Mouse (Mus musculus) cerebellum, adult 11-12 months (tissue): ENCODE results near the gene E330017A01Rik.
A peak's percentile ranks its signal among the peaks of the same experiment; 100 is the strongest.

Source experiments
- DNase-seq: peaks from one replicate; pipeline ENCODE4 v3.0.0; 2022

The E330017A01Rik gene

GRCm38 (mm10) chr16:58662287-58662791, 23.8 kb upstream of the E330017A01Rik start:
- DNase-seq, result no peak

GRCm38 (mm10) chr16:58661826-58662225, 23.3 kb upstream of the E330017A01Rik start:
- no peak for DNase-seq

- DNase-seq, result no peak
These were observed 20.1 kb upstream of the E330017A01Rik start for GRCm38 (mm10) chr16:58658668-58659067.

- DNase-seq, result no peak
These were observed 18.0 kb upstream of the E330017A01Rik start for GRCm38 (mm10) chr16:58656526-58656925.

DNA sequence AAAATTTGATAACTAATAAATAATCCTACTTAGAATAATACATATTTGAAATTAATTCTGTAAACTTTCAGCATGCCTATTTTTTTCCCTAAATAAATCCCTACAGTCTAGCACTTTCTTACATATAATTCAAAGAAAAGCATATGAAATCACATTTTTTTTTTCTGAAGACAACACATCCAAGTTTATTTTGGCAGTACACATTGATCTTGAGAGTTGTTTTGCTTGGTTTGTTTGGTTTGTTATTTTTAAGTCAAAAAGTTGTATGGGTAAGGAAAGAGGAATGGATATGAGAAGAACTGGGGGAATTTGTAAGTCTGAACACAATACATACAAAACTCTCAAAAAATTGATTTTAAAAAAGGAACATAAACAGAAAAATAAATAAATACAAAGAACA, 17.2 kb upstream of the E330017A01Rik start:
- DNase-seq, result no peak

DNA sequence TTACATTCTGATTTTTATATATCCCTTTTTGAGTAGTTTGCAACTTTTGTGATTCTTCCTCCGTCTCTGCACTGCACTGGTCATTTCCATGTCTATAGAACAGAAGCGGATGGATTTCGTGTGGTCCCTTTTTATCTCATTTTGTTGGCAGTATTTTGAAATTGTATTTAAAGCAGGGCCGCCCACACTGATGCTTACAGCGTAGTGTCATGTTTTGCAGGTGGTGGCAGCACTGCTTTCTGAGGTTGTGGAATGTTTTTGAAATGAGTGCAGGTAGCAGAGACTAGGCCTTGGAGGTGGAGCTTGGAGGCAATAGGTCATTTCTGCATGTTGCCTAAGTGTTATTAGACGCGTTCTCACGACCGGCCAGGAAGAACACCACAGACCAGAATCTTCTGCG, 11.4 kb upstream of the E330017A01Rik start:
- DNase-seq, result no peak

GRCm38 (mm10) chr16:58638016-58638415, 523 bp downstream of the E330017A01Rik start:
- DNase-seq, result no peak

DNA sequence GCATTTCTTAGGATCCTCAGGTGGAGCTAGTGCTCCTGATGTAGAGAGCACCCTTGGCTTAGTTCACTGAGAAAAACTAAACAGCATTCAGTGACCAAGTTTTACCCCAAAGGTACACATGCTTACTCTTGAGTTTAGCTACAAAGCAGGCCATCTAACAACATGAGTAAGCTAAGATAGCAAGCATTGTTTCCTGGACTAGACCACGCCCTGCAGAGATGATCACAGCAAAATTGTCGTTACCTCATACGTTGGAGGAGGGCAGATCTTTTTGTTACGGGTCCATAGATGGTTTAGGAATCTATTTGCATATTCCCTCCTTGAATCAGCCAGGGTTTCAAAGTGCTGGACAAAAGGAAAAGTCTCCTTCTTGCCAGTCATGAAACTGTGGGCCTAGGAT, 1.1 kb downstream of the E330017A01Rik start:
- no peak for DNase-seq

GRCm38 (mm10) chr16:58635866-58636265, 2.7 kb downstream of the E330017A01Rik start:
- no peak for DNase-seq

DNA sequence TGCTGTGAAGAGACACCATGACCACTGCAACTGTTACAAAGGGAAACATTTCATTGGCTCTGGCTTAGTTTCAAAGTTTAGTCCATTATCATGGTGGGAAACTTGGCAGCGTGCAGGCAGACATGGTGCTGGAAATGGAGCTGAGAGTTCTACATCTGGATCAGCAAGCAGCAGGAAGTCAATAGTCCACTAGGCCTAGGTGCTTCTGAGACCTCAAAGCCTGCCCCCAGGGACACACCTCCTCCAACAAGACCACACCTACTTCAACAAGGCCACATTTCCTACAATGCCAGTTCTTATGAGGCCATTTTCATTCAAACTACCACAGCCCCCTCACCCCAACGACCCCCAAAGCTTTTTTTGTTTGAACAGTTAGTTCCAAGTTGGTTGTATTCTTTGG, 8.8 kb downstream of the E330017A01Rik start:
- DNase-seq, result no peak

DNA sequence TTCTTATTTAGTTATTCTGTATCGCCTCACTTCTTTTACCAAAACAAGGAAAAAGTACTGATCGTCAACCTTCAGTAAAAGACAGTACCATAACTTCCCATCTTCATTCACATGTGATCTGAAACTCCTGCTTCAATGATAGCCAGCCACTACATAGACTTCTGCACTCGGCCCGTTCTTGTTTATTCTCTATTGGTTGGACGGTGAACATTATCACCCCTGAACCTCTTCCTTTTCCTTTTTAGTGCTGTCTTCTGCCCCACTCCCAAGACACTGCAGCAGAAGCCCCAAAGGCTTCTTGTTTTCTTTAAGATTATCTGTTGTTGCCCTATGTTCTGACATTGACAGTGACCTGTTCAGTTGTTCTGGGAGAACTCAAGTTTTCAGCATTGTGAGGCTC, 9.6 kb downstream of the E330017A01Rik start:
- DNase-seq, result no peak

GRCm38 (mm10) chr16:58628336-58628680, 10.2 kb downstream of the E330017A01Rik start:
- DNase-seq, result no peak

DNA sequence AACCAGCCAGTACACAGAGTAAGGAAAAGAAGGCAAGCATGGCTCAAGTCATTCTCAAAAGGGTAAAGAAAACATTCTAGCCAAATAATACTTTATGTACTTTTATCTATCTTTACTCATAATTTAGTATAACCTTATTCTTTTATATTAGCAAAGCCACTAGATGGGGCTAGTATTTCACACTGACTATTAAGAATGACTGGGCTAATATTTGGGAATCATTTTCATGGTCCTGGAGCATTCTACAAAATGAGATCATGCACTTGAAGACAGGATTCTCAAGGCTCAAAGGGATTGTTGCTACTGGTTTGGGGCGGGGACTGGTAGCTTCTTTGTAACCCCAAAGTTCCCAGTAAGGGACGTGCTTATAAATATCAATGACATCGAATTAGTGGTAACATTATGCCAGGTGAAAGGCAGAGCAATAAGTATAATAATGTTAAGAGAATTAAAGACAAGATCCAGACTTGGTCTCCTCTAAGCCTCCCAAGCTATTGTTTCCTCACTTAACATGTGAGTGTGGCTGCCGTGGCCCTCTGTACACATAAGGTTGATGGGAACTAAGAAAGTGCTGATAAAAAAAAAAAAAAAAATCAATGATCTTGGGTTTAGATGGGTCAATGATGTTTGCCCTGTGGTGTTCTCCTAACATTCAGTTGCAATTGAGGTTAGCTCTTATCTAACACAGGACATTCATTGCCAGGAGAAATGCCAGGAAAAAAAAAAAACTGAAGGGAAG, 10.8 kb downstream of the E330017A01Rik start:
- no peak for DNase-seq

DNA sequence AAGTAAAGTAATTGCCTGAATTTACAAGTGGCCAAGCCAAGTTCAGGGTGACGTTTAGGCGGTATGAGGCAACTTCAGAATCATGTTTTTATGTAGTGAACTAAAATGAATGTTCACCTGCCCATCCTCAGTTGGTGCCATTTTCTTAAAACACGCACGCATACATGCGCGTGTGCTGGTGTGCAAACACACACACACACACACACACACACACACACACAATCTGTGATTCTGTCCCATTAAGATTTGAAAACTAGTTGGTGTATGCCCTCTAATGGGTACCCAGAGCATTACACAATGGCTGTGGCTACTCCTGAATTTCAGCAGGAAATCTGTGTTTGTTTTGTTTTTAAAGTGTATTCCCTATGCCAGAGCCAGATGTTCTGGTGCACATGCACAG, 14.6 kb downstream of the E330017A01Rik start:
- no peak for DNase-seq

DNA sequence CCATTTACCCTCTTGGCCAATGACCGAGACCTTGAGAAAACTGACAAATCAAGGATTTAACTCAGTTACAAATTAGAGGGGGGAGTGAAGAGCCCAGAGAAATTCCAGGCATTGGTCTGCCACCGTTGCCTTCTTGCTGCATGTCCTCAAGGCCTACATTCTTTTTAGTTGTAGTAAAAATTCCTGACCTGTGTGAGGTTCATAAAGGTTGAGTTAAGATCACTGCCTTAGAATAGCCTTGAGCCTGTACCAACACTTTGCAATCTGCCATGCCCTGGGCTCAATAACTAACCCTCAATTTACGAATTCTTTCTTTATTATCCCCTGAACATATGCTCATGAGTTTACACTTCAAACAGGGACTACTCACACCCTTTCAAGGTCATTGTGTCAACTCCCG, 15.4 kb downstream of the E330017A01Rik start:
- DNase-seq, result no peak

DNA sequence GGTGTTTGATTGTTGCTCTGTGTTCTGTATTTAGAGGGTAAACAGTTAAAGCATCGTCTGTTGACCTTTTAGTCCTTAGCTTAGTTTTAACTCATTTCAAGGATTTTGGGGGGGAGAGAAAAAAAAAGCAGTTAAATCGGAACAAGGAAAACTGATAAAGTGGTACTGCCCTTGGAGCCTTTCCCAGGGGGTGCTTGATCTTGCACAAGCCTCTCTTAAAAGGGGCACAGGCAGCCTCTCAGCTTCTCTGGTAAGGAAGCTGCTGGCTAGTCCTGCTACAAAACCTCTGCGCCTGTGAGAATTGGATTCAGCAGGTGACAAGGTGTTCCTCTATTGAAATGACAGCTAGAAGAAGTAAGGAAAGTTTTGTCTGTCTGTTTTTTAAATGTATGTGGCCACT, 16.2 kb downstream of the E330017A01Rik start:
- no peak for DNase-seq

GRCm38 (mm10) chr16:58617346-58617745, 21.2 kb downstream of the E330017A01Rik start:
- no peak for DNase-seq

GRCm38 (mm10) chr16:58616878-58617277, 21.7 kb downstream of the E330017A01Rik start, which contains the start of gene Gm813:
TSS of gene Gm813 (minus strand) at chr16:58616978.
- DNase-seq, result no peak

- no peak for DNase-seq
These were observed 25.6 kb downstream of the E330017A01Rik start for GRCm38 (mm10) chr16:58612969-58613368.

- DNase-seq, result no peak
These were observed 31.4 kb downstream of the E330017A01Rik start for GRCm38 (mm10) chr16:58607101-58607500.

DNA sequence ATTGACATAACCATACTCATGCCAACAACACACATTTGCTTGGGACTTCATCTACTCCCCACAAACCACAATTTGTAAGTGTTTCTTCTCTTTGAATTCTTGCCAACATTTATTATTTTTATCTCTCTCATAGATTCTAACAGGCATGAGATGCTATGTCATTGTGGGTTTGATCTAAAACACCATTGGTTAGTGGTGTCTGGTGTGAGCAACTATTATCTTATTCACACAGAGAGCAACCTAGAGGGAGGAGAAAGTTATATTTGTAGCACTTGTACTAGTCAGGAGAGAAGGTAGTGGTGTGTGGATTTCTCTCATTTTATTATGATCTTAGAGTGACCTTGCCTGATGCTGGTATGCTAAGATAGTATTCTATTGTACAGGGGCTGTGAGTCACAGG, 33.9 kb downstream of the E330017A01Rik start:
- DNase-seq, result no peak

DNA sequence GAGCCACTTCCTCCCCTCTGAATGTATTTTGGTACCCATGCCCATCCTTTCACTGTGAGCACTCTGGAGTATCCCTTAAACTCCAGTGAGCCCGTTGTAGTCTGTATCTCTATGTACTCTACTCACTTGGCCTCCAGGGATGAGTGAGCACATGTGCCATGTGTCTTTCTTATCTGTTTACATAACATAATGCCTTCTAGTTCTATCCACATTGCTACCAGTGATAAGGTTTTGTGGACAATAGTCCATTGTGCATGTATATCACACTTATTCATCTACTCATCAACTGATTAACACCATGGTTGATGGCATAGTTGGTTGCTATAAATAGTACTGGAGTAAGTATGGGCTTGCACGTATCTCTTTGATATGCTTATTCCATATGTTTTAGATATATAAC, 34.7 kb downstream of the E330017A01Rik start:
- DNase-seq, result no peak

- DNase-seq, result peak; percentile 27
These were observed 37.7 kb downstream of the E330017A01Rik start for GRCm38 (mm10) chr16:58600846-58601245.

GRCm38 (mm10) chr16:58591299-58591698, 47.2 kb downstream of the E330017A01Rik start:
- DNase-seq, result no peak

- no peak for DNase-seq
These were observed 49.1 kb downstream of the E330017A01Rik start for GRCm38 (mm10) chr16:58589444-58589843.
